8 mouse cellular contexts compared by ENCODE assay signal in genomic region chr19:34772775-34773174, GRCm38 (mm10). TPM values are rescaled to one million over a fixed set of nuclear protein-coding genes. Genes with fewer than 3 reads are reported as not detected.
DNase-seq lines count a peak whose midpoint lies in the region; ATAC-seq lines count a peak whose summit lies in the region.

No protein-coding gene starts in this region.

- no peak overlapping the region for H3K9ac ChIP-seq in heart, embryonic 12.5 days

- 23% methylated on average over 6 of the region's 6 CpGs for WGBS in heart, embryonic 12.5 days

- no peaks in the 10 kb centered on the region for H3K4me1 ChIP-seq in heart, embryonic 12.5 days (replicated peaks)

- H3K27ac ChIP-seq in heart, embryonic 12.5 days (ENCODE audit: poor library complexity, severe bottlenecking), result no peak overlapping the region

- no peak overlapping the region for H3K4me2 ChIP-seq in heart, embryonic 12.5 days

- H3K4me3 ChIP-seq in heart, embryonic 12.5 days, result no peak overlapping the region

- no peaks in the 10 kb centered on the region for H3K27me3 ChIP-seq in heart, embryonic 12.5 days (replicated peaks)

- intact Hi-C loops in heart, postnatal 10 days (cut with DNase I), result loop anchor here (1.0 to 5.0 kb wide), 2 partner anchors 106 to 225 kb away; no protein-coding TSS in a partner anchor

- peak; percentile 51 to 78 for DNase-seq in heart, postnatal 10 days
- DNase-seq in ES-CJ7 (ENCODE audit: low read depth, low spot score), result peak; percentile 39
- DNase-seq in c-Kit-positive CD71-positive TER-119-negative erythroid progenitor cells, embryonic 14.5 days (ENCODE audit: low read depth), result peak; percentile 2
- peak; percentile 14 to 30 for DNase-seq in frontal cortex, postnatal 25 days (ENCODE audit: low spot score in 2 of 2)
- peak; percentile 4 to 76 for DNase-seq in layer of hippocampus, adult 18-20 months (ENCODE audit: low spot score in 2 of 2)
- peak; percentile 81 for DNase-seq in lung, postnatal 10 days
- peak; percentile 49 for DNase-seq in thymus, postnatal 0 days (ENCODE audit: low spot score)

- H3K9me3 ChIP-seq in heart, embryonic 12.5 days (replicated peaks), result no peaks in the 10 kb centered on the region

- H3K36me3 ChIP-seq in heart, embryonic 12.5 days, result no peaks in the 10 kb centered on the region

- ATAC-seq in heart, embryonic 12.5 days (ENCODE audit: insufficient number of reproducible peaks, low FRiP score), result no peak

RNA-seq across cellular contexts. Expression of gene Slc16a12, which starts 25.7 kb away (rescaled TPM):
- total RNA-seq in heart, postnatal 10 days (2021), result 1 to 10 TPM; 4.7 to 5.8 TPM
- polyA plus RNA-seq in heart, embryonic 12.5 days (2016; fragmentation: Nextera tagmentation; extraction: Ambion mirVana), result 37.2 and 37.8 TPM in 2 replicates
- total RNA-seq in layer of hippocampus, adult 18-20 months (2021), result 1 to 10 TPM; 1.1 to 1.6 TPM
- 0.23 and 0.26 TPM in 2 replicates for polyA plus RNA-seq in thymus, postnatal 0 days (2015; fragmentation: Nextera tagmentation; extraction: Ambion mirVana)

Comparison
In these comparisons a context has a peak if more than half of its experiments do, and no peak if none do; other contexts are left out.
1. DNase-seq: peak in every context shown above with its lines; median percentile 81 in lung, postnatal 10 days; 64 in heart, postnatal 10 days; 49 in thymus, postnatal 0 days; 40 in layer of hippocampus, adult 18-20 months; 39 in ES-CJ7; 22 in frontal cortex, postnatal 25 days; 2 in c-Kit-positive CD71-positive TER-119-negative erythroid progenitor cells, embryonic 14.5 days.